Mouse (Mus musculus): ENCODE data around the gene Prrx2.
A peak's percentile ranks its signal among the peaks of the same experiment; 100 is the strongest.

The Prrx2 gene

DNA sequence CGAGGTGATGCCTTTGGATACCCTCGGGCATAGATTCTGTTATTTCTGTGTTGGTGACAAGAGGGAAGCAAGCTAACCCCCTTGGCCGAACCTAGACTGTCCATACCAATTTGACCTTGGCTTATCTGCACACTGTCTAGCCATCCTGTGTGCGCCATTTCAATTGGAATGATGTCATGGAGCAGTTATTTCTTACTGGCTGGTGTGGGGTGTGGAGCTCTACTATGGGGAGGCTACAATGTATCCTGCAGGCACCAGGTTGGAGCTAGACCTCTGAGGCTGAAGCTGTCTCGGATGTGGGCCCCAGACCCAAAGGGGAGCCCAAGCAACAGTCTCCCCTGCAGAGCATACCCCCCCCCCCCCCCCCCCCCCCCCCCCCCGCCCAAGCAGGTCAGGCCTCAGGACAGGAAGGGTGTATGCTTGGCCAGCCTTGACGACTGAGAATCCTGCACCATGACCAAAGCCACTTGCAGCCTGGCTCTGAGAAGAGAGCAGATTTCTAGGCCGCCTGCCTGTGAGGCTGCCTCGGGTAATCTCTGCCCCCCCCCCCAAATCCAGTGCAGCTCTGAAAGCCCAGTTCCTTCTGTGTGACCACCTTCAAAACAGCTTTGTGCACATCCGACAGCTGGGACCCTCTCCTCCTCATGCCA lies at the start of gene Prrx2:
Gene Prrx2, plus strand, starts transcription at position 600 of the 650 bp plus-strand sequence.
- no peak for DNase-seq (ENCODE audit: low spot score)

DNA sequence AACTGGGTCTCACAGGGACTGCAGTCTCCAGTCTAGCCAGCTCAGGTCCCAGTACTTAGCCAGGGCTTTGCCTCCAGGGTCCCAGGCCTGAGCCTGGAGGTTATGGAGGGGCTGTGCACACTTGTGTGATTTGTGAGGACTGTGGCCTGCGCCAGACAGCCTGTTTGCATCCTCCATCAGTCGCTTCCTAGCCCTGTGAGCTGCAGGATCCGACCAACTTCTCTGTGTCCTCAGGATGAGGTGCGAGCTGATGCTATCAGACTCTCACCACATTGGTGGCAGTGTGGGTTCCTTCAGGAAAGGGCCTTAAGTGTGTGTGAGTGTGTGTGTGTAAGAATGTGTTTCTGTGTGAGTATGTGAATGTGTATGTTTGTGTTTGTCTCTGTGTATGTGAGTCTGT lies 47.3 kb upstream of the Prrx2 start:
- no peak for DNase-seq (ENCODE audit: low spot score)

DNA sequence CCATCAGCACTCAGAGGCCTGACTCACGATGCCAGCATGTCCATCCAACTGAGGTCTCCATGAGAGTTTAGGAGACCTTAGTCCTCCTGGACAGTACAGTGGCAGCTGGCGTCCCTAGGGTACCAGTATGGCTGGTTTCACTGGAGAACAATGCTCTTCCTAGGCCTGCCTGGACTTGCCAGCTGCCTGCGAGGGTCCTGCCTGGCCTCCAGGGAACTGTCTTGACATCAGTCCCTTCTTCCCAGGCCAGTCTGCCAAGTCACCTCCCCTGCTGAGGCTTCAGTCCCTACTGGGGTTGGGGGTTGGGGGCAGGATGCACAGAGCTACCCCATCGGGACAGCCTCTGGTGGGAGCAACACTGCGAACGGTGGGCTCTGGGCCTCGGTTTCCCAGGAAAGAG lies 42.7 kb upstream of the Prrx2 start:
- DNase-seq (ENCODE audit: low spot score): no peak

DNA sequence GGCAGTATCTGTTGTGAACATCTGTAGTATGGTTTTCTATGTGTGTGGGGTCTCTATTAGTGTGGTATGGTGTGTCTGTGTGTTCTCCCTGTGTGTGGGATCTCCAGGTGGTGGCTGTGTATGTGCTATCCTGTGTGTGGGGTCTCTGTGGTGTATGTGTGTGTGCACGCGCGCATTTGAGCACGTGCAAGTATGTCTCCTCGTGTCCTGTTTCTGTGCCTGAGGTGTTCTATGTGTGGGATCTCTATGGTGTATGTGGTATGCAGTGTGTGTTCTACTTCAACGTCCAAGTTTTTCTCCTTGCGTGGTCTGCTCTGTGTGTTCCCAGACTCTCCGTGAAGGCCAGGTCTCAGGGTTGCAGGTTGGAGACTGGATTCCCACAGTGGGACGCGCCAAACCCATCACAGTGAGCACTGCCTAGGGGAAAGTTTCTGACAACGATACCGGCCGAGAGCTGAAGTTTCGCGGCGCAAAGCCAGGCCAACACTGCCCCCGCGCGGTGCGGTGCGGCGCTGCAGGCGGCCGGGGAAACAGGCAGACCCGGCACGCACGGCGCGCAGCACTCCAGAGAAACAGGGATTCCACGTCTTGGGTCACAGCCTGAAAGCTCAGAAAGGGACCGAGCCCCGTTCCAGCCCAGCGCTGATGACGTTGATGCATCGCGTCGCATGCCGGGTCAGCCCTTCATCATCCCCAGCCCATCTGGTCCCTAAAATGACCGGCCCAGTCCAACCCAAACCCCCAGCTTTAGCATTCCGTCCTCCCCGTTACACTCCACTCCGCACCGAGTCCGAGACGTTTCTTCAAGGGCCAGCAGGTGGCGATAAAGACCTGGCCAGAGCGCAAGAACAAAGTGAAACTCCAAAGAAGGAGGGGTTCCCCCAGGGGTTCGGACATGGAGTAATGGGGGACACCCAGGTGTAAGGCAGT lies 40.3 kb upstream of the Prrx2 start:
- DNase-seq (ENCODE audit: low spot score): peak; percentile 94

DNA sequence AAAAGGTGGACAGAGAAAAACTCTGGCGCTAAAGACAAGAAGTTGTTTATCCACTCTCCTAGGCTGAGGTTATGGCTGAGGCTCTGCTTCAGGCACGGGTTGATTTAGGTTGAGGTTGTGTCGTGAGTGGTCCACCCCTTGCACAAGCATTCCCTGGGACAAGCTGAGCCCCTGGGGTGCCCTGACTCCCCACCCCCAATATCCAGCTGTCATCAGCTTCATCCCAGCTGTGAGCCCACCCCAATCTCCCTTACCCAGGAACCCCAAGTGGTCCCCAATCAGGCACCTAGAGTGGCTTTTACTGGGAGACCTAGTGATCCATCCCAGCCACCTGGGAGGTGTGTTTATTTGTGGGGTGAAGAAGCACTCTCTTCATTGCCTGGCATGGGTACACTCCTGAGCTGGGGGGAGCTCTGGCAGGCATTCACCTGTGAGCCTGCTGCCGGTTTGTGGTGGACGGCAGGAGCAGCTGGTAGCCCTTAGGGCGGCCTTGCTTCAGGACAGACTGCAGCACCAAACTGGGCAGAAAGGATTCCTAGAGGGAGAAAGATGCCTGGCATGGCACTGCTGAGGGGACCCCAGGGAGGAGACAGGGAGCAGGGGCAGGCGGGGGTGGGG lies 39.4 kb upstream of the Prrx2 start:
- no peak for DNase-seq (ENCODE audit: low spot score)

DNA sequence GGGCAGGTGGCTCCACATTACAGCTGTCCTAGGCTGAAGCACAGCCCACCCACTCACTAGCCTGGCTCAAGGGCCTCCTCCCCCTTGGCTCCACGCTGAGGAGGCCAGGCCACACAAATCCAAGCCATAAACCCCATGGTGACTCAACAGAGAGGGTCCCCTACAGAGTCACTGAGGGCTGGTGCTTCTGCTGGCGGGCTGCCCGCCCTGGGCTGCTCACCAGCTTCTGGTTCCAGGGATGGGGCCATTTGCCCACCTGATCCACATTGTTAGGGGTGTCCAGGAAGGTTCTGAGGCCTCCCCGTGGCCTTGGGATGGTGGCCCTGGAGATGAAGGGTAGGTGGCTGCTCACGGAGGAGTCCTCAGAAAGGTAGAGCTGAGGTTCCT lies 38.9 kb upstream of the Prrx2 start:
- DNase-seq (ENCODE audit: low spot score): no peak

DNA sequence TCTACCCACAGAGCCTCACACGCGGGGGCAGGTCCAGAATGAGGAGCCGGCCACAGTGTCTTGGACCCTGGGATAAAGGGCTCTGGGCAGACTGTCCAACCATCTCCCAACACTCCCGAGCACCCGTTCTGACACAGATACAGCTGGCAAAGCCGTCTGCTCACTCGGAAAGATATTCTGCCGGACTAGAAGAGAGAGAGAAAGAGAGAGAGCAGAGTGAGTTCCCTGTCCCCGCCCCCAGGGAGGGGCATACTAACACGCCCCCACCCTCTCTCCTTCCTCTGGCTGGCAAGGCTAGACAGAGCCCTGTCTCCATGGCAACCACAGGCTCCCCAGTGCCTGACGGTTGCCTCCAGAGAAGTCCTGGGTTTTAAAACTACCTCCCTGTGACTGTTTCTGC lies 38.4 kb upstream of the Prrx2 start:
- peak; percentile 69 for DNase-seq (ENCODE audit: low spot score)

DNA sequence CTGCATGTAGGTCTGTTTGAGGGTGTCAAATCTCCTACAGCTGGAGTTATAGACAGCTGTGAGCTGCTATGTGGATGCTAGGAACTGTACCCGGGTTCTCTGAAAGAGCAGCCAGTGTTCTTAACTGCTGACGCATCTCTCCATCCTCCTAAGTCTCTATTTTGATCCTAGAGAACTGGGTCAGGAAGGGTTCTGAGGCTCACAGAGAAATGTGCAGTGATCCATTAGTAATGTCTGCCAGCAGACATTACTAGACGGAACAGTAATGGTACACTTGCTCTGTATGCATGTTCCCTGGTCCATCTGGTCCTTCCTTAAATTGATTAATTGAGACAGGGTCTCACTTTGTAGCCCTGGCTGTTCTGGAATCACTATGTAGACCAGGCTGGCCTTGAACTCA lies 35.3 kb upstream of the Prrx2 start:
- no peak for DNase-seq (ENCODE audit: low spot score)

DNA sequence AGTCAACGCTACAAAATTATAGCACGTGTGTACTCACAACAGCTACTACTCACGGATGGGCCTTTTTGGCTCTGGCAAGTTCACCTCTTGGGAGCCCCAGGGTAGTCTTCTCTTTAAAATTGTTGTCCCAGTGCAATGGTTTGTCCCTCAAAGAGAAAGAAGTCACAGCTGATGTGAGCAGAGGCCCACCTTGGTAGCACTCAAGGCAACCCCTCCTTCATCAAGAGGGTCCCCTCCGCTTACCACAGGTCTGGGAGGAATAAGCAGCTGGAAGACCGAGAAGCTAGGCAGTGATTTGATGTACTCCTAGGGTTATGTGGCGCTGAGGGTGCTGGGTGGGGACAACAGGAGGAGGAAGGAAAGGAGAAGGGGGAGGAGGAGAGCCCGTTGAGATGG lies 34.1 kb upstream of the Prrx2 start:
- no peak for DNase-seq (ENCODE audit: low spot score)

DNA sequence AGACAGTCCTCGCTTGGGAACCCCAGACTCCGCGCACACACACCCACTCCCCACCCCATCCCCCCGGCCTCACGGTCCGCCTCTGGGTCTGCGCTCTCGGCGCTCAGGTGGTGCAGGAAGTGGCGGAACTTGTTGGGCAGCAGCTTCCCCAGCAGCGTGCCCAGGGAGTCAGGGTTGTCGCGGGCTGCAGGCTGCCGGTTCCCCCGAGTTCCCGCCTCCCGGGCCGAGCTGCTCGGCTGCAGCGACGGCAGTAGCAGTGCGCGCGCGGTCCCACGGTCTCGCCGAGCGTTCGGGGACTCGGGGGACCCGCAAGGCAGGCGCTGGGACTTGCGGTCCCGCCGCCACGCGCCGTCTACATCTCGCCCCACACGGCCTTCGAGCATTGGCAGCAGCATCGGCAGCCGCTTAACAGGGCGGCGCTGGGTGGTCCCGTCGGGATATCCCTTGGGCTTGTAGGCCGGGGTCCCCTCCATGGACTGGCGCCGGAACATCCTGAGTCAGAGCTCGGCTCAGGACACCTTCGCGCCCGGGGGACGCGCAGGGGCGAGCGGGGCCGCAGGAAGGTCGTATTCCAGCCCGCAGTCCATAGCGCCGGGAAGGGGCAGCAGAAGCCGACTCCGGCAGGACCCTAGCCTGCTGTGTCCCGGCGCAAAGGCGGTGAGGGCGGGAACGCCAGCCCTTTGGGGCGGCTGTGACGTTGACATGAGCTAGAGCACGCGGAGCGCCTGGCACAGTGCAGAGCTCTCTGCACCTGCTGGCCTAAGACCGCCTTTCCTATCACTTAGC lies 33.5 kb upstream of the Prrx2 start:
- no peak for DNase-seq (ENCODE audit: low spot score)

DNA sequence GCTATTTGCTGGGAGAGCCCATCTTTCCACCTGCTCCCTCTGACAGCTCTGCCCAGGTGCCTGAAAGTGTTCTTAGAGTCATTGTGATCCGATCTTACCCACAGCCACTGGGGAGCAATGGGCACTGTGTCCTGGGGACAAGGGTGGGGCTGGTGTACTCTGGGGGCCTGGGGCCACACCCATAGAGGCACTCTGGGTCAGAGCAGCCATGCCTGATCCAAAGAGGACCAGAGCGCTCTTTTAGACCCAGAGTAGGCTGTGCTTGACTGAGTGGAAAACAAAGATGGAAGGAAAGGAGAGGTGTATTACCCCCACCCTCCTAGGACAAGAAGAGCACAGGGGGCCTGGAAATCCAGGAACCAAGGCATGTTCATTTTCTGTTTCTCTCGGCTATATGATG lies 31.2 kb upstream of the Prrx2 start, which contains the start of gene 1700001O22Rik:
Gene 1700001O22Rik, minus strand, starts transcription at position 58 of the 400 bp plus-strand sequence.
- no peak for DNase-seq (ENCODE audit: low spot score)

DNA sequence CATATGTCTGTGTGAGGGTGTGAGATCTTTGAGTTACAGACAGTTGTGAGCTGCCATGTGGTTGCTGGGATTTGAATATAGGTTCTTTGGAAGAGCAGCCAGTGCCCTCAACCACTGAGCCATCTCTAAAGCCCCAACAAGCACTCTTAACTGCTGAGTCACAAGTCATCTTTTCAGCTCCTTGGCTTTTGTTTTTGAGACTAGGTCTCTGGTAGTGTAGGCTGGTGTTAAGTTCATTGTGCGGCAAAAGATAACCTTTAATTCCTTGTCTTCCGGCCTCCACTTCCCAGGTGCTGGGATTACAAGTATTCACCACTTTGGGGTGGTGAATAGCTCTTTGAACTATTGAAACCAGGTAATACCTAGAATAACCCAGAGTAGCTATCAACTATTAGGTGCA lies 28.8 kb upstream of the Prrx2 start:
- DNase-seq (ENCODE audit: low spot score): no peak

DNA sequence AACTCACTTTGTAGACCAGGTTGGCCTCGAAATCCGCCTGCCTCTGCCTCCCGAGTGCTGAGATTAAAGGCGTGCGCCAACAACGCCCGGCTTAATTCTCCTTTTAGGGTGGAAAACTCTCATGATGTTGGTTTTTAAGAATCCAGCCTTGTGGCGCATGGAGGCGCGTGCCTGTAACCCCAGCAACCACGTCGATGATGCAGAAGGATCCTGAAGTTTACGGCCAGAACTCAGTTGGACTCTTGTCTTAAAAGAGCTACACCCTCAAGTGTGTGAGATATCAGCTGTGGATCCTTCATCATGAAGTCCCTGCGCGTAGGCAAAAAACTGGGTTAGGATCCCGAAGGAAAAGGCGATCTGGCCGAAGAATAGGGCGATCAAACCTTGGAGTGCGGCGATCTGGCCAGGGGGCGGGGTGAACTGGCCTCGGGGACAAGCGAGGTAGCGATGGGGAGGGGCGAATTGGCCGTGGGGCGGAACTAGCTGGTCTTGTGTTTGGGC lies 27.6 kb upstream of the Prrx2 start:
- no peak for DNase-seq (ENCODE audit: low spot score)

DNA sequence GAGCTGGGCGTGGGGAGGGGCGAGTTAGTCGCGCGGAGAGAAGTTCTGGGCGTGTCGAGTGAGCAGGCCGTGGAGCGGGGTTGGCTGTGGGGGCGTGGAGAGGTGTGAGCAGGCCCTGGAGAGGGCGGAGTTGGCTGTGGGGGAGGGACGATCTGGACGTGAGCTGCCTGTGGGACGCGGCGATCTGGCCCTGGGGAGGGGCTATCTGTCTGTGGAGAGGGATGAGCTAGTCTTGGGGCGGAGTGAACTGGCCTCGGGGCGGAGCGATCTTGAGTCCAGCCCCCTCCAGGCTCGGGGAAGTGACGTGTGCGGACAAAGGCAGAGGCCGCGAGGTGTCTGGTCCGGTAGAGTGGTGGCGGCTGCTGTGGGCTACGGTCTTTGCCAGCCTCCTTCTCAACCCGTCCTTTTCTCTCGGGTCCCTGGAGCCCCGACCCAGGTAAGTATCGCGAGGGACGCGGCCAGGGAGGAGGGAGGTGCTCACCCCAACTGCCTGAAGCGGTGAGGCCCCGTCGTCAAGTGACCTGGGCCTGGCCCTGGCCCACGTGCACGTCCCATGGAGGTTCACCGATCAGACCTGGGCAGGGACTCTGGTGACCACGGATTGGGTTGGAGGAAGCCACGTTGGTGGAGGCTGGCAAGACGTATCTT lies 27.0 kb upstream of the Prrx2 start, which contains the start of gene Ntmt1:
Gene Ntmt1, plus strand, starts transcription at position 179 of the 648 bp plus-strand sequence.
- DNase-seq (ENCODE audit: low spot score): peak; percentile 97

DNA sequence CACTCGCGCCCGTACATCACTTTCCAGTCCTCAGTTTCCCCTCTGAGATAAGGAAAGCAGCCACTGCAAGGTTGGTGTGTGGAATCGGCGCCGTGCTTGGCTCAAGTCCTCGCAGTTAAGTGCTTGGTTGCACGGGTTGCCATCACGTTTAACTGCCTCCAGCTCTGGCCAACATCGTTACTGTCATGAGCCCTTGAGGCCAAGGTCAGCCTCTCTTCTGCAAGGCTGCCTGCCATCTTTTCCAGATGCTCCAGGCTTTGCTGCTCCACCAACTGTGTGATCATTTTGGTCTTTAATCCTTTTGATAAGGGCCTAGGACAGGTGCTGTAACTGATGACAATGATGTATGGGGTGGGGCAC lies 26.5 kb upstream of the Prrx2 start:
- no peak for DNase-seq (ENCODE audit: low spot score)

DNA sequence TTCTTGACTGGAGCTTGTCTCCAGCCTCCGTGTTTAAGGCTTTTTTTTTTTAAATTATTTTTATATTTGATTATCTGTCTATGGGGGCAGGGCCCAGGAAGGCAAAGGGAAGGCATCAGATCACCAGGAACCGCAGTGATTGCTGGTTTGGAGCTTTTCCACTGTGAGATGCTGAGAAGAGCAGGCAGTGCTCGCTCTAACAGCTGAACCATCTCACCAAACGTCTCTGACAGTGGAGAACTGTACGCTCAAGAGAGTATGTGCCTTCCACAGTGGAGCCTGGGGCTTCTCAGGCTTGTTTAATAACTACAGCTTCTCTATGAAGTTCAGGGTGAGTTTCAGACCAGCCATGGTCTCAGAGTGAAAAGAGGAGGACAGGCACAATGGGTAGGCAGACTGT lies 25.3 kb upstream of the Prrx2 start:
- DNase-seq (ENCODE audit: low spot score): no peak

DNA sequence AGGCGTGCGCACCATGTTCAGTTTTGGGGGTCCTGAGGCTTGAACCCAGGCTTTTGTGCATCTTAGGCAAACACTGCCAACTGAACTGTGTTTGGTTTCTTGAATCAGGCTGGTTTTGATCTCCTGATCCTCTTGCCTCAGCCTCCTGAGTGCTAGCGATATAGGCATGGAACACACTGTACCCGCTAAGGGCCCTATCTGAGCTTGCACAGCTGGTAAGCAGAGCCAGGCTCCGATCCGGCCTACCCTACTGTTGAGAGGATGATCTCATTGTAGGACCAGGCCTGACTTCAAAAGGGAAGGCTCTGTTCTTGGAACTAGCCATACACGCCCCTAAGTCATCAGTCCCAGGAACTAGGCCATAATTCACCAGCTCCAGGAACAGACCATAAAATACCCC lies 24.2 kb upstream of the Prrx2 start:
- DNase-seq (ENCODE audit: low spot score): no peak

DNA sequence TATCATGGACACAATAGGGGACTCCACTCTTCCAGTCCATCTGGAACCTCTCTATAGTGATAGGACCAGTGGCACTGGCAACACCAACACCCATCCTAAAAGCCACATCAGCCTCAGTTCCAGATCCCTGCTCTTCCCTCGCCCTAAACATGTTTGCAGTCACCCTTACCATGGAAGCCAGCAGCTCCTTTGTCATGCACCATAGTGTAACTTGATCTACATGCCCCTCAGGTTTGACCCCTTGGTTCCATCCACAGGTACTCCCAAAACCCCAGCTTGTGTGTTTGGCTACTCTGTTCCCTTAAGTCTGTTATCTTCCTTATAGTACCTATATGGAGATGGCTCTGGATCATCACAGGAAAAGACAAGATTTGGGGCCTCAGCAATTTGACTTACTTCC lies 18.4 kb upstream of the Prrx2 start:
- DNase-seq (ENCODE audit: low spot score): no peak

DNA sequence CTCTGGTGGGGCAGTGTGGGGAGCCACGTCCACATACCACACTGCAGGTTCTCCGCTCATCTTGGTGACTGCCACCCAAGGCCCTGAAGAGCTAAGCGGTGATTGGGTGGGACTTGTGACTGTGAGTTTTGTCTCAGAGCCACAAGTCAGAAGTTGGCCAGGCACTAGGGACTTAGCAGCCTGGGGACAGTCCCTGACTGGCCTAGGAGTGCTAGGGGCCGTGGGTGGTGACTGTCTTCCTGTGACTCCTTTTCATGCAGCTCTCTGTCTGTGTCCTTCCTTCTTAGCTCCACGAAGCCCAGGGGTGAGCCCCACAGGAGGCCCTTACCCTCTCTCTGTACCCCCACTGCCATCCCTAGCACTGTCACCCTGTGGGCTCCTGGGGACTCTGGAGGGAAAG lies 14.9 kb upstream of the Prrx2 start:
- no peak for DNase-seq (ENCODE audit: low spot score)

DNA sequence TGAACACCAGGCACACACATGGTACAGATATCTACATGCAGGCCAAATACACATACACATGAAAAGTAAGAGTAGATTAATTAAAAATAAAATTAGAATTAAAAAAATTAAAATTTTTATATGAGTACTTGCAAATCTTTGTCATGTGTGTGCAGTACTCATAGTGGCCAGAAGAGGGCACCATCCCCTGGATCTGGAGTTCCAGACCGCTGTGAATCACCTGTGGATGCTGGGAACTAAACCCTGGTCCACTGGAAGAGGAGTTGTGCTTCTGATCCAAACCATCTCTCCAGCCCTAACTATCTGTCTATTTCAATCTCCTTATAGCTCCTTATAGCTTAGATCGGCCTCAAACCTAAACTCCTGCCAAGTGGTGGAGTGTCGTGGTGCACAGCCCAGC lies 13.7 kb upstream of the Prrx2 start:
- no peak for DNase-seq (ENCODE audit: low spot score)

DNA sequence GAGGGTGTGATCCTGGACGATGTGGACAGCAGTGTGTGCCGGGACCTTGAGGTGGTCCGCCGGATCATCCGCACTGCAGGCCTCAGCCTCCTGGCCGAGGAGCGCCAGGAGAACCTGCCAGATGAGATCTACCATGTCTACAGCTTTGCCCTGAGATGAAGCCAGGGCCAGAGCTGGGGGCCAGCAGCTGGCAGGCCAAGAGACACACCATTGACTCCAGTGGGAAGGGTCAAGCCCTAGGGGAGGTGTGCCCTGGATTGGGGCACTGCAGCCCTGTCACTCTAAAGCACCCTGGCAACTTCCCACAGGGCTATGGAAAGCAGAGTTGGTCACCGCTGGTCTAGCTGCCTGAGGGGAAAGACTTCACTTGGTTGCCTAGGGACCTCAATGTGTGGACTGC lies 12.3 kb upstream of the Prrx2 start:
- no peak for DNase-seq (ENCODE audit: low spot score)

Measured in layer of hippocampus, adult 9-10 months (tissue).